Mouse (Mus musculus) bone marrow macrophage, adult 2 months (primary cell): ENCODE results near the gene Elovl1. TPM values are rescaled to one million over a fixed set of nuclear protein-coding genes. Genes with fewer than 3 reads are reported as not detected.

Experiments used
- H3K27ac ChIP-seq: 2 replicates; pipeline ENCODE4 v1.5.1; 2012; ENCODE audit warnings: low read depth, low read length; ENCODE audit not compliant: insufficient read depth
- H3K4me1 ChIP-seq: 2 replicates; pipeline ENCODE4 v1.6.1; 2012; ENCODE audit warnings: low read length; ENCODE audit not compliant: control insufficient read depth, insufficient read depth
- H3K4me3 ChIP-seq: 2 replicates; pipeline ENCODE4 v1.5.1; 2012; ENCODE audit warnings: mild to moderate bottlenecking, low read length, moderate library complexity; ENCODE audit not compliant: insufficient read depth
- CTCF ChIP-seq: IDR thresholded peaks from 2 replicates; pipeline ENCODE4 v1.5.1; 2012; ENCODE audit warnings: low read depth, mild to moderate bottlenecking, low read length, moderate library complexity
- POLR2A ChIP-seq: IDR thresholded peaks from 2 replicates; pipeline ENCODE4 v1.6.1; 2012; ENCODE audit warnings: mild to moderate bottlenecking, low read depth, low read length, borderline replicate concordance
- polyA plus RNA-seq: library from polyadenylated mRNA; stranded (reverse); fragments of >200 nt; gene quantifications from 2 replicates; pipeline ENCODE4 v1.2.4, GENCODE M21; 2012; ENCODE audit not compliant: missing spikeins, insufficient read depth, insufficient read length

The Elovl1 gene
- polyA plus RNA-seq, 1 experiment: 117 TPM

DNA sequence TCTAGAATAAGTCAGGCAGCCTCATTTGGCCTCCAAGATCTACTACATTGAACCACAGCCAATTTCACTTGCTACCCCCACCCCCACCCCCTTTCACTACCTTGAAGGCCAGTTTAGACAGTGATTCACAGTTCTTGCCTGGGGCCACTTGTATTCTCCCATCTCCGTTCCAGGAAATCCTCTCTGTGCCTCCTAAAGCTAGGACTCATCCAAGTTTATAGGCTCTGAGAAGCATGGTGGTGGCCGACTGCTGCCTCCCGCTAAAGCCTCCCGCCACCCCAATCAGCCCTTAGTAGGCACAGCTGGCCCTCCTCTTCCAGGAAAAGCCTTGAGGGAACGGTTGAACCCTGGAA lies 502 bp upstream of the Elovl1 start:
- peaks cover 37% of the 10 kb centered on the region for H3K4me1 ChIP-seq
- peak overlapping the region; percentile 62 for H3K27ac ChIP-seq
- peak overlapping the region; percentile 65 for H3K4me3 ChIP-seq
- TF ChIP-seq CTCF (no peak), POLR2A (no peak)

DNA sequence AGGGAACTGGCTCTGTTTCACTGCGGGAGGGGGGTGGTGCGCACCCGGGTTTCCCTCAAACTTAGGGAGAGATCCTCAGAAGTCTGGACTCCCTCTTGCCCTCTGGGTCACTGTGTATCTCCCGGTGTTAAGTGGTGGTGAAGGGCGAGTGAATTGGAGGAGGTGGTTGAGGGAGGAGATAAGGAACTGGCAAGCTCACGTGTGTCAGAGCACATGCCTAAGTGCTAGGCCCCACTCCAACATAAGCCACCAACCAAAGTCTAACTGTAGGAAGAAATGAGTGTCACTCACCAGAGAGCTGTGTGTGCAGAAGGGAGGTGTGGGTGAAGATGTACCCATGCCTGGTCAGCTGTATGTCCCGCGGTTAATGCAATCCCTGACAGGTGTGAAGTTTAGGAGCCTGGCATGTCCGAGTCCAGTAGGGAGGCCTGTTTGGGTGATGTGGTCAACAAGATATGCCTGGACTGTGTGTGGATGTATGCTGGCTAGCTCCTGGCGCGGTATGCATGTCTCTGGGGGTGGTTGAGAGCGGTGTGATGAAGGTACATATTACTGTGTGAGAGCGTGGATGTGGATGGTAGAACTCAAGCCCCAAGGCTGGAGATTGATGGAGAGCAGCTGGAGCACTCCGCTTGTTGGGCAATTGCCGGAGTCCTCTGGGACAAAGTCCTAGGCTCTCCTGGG lies 780 bp downstream of the Elovl1 start:
- peaks cover 37% of the 10 kb centered on the region for H3K4me1 ChIP-seq
- H3K4me3 ChIP-seq: peak overlapping the region; percentile 87
- TF ChIP-seq POLR2A: no peak
- H3K27ac ChIP-seq: peak overlapping the region; percentile 93

DNA sequence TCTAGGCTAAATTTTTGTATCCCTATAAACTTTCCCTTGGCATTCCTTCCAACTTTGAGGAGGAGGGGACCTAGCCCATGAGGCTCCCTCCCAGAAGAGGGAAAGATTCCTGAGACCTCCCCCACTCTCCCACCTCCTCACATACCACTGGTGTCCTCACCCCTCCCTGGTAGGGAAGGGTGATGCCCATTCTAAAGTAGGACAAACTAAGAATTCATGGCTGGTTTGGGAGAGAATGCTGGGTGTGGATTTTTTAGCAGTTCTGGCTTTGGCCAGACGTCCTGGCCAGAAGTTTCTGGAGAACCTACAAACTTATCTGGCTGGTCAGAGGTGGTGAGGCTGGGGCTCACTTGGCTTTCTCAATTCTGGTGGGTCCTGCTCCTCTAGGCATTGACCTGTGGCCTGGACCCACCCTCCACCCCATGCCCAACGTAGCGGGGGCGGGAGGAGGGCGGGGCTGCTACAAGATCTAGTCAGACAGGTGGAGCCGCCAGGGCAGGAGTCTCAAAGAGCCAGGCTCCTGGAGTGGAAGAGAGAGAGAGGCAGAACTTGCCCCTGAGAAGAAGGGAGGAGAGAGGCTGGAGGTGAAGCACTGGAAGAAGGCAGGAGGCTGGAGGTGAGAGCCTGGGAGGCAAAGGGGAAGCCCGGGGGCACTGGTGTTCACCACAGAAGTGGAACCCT lies 1.5 kb downstream of the Elovl1 start:
- Histone ChIP-seq H3K27ac (peak overlapping the region; percentile 93; the same call in 1 of the 2 replicates), H3K4me3 (peak overlapping the region; percentile 87), H3K4me1 (peaks cover 37% of the 10 kb centered on the region)
- TF ChIP-seq POLR2A (no peak), CTCF (no peak)

DNA sequence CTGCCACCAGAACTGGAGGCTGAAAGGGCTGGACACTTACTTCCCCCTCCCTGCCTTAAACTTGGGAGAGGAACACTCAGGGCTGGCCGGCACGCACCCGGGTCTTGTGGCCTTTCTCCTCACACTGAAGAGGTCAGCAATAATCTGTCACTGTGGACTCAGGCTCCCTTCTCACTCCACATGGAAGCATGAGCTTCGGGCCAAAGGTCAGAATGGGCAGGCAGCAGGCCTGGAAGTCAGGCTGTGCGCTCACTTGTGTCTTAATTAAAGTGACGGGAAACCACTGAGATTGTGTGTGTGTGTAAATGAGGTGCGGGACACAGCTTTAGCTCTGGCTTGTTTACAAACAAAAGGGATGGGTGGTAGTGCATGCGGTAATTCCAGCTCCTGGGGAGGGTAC lies 4.4 kb downstream of the Elovl1 start:
- TF ChIP-seq POLR2A (no peak), CTCF (no peak)
- Histone ChIP-seq H3K4me1 (peaks cover 24% of the 10 kb centered on the region), H3K4me3 (no peak overlapping the region), H3K27ac (no peak overlapping the region)

DNA sequence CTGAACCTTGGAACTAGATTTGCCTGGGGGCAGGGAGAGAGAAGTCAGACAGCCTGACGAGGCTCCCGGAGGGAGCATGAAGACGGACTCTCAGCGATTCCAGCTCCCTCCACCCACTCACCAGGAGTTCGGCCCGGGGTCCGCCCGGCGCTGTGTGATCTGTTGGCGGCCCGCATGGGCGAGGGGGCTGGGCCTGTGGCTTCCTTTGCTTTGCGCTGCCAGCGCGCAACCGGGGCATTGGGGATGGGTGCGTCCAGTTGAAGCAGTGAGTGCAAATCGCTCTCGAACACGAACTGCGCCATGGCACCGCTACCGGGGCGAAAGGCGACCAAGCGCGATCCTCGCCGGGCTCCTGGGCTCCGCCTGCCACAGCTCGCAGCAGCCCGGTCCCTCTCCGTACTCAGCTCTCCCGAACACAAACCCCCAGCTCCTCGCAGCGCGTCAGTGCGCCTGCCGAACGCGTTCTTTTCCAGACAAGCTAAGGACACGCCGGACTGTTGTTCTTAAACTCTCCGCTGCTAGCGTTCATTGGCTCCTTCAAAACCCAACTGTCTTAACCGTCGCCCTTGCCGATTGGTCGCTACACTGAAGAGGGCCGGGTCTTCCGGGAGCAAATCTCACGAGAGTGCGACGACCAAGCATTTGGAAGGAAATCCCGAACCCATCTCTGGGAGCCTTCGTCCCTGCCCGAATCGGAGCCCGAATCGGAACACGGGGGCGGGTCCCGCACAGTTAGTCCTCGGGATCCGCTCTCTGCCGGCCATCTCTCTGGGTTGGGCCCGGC lies 9.1 kb downstream of the Elovl1 start, which contains the start of gene Cdc20:
Gene Cdc20, minus strand, starts transcription at position 533 of the 784 bp plus-strand sequence.
- Histone ChIP-seq H3K27ac (peak within 1 kb of the TSS; percentile 44), H3K4me3 (peak within 1 kb of the TSS; percentile 69), H3K4me1 (peaks cover 8% of the 10 kb centered on the region)
- TF ChIP-seq CTCF: no peak
- TF ChIP-seq POLR2A: no peak

DNA sequence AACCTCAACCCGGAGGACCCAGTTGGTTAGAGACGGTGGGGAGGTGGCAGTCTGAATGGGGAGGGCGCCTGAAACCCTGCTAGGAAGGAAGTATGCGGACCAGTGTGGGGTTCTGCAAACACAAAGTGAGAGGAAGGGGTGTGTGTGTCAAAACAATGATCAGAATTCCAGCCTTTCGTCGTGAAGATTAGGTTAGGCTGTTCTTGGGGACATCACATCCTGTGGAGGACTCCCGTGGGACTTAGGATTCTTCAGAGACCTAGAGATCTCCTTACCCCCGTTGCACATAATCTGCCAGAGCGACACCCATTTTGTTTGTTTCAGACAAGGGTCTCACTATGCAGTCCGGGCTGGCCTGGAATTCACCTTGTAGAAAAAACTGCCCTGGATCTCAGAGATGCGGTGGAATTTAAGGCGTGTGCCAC lies 9.9 kb downstream of the Elovl1 start:
- peaks cover 8% of the 10 kb centered on the region for H3K4me1 ChIP-seq
- peak overlapping the region; percentile 69 for H3K4me3 ChIP-seq
- peak overlapping the region; percentile 44 for H3K27ac ChIP-seq
- no peak for TF ChIP-seq POLR2A
- TF ChIP-seq CTCF: no peak

DNA sequence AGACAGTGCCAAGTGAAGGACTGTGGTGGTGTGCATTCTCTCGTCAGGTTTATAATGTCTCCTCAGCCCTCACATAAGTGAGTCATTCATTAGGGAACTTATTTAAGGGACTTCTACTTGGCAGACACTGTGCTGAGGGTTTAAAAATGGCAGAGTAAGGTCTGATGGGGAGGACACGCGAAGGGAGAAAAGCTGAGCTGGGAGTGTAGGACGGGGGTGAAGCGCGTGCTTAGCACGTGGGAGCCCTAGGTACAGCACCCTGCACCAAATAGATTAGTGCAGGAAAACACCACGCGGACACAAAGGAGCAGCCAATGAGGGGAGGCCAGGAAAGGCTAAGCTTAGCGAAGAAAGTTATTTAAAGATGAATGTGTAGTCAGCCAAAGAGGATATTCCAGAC lies 17.2 kb downstream of the Elovl1 start:
- Histone ChIP-seq H3K4me3 (no peak overlapping the region), H3K4me1 (no peaks in the 10 kb centered on the region), H3K27ac (no peak overlapping the region)
- no peak for TF ChIP-seq POLR2A
- TF ChIP-seq CTCF: no peak

DNA sequence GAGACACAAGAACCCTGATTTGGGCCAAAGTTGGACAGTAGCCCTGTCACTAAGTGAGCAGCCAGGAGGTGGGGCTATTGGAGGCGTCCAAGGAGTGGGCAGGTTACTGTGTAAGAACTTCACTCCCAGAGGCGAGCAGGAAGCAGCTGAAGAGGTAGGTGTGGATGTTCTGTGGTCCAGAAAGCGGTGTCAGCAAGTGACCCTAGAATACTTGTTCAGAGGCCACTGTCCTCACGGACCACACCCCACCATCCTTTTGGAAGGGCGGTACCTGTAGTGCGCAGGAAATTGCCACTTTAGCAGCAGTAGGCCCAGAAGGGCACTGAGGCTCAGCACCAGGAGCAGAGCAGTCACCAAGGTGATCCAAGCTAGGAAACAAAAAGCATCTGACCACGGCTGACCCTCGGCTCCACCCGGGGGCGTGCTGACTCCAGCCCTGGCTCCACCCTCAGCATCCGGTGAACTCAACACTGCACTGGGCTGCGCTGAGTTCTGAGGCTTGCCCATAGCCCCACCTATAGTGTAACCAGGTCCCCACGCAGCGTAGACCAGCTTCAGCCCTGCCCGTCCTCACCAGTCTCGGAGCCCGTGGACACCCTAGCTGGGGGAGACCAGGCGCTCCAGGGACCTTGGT lies 18.0 kb downstream of the Elovl1 start:
- H3K4me1 ChIP-seq: no peaks in the 10 kb centered on the region
- H3K27ac ChIP-seq: no peak overlapping the region
- TF ChIP-seq CTCF: no peak
- no peak for TF ChIP-seq POLR2A
- H3K4me3 ChIP-seq: no peak overlapping the region

DNA sequence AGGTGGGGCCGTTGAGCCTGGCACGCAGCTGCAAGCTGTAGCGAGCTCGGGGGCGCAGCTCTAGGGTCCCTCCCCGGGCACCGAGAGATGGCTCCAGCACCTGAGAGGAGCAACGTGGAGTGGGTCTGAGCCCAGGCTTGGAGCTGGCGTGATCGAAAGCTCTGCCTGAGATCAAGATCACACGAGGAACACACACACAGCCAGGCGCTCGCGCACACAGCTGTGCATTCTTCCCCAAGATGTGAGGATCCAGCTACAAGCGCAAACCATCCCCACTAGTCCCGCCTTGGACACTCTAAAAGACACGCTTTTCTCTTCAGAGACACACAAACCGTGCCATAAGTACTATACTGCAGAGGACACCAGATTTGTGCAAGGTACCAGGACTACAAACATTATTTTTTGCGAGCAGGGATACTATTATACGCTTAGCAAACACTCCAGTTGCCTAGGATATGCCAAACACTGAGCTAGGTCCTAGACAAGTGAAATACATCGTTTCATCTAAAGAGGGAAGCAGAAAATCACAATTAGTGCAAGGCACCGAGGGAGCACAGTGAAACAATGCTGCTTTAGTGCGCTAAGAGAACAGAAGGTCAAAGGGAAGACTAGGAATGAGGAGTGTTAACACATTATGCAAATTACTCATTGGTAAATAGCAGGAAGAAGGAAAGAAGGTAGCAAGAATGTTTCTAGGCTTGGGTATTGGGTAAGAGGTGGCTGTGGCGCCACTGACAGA lies 18.7 kb downstream of the Elovl1 start:
- H3K4me1 ChIP-seq: no peaks in the 10 kb centered on the region
- H3K4me3 ChIP-seq: no peak overlapping the region
- H3K27ac ChIP-seq: no peak overlapping the region
- TF ChIP-seq CTCF (no peak), POLR2A (no peak)
